Mouse (Mus musculus) thymus, adult 18-20 months (tissue): Measurements from ENCODE around the gene Slc51a.
A peak's percentile ranks its signal among the peaks of the same experiment; 100 is the strongest.
"Not testable (repeated sequence)": the region's sequence is repeated elsewhere in the genome, so short reads cannot be mapped to it uniquely, and the experiment has no call there.

Experiments
- DNase-seq, 2 experiments: peaks; one replicate each; pipeline ENCODE4 v3.0.0; 2022; ENCODE audit warnings: mixed read lengths in 2 of 2

The Slc51a gene

GRCm38 (mm10) chr16:32509066-32509942, 21.6 kb upstream of the Slc51a start:
- no peak for DNase-seq

DNA sequence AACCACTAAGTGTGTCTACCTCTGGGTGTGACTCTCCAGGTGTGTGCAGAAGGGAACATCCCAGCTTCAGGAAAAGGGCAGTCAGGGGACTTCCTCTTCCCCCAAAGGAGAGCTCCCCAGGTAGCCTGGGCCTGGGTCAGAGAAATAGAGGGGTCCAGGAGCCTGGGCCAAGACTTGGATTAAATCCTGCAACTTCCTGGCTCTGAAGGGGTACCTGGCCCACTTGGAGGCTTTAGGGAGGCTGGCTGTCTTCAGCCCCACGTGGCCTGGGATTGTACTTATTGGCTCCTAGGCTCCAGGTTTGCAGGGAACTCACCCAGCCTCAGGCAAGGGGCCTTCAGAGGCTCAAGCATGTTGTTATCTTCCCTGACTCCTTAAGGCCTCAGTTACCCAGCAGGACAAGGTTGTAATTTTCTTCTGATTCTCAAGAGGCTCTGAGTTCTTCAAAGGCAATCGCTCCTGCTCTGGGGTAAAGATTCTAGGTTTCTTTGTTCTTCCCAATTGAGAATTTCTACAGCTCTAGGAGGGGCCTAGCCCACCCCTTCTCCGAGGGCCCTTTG, 20.9 kb upstream of the Slc51a start:
- DNase-seq: no peak

DNA sequence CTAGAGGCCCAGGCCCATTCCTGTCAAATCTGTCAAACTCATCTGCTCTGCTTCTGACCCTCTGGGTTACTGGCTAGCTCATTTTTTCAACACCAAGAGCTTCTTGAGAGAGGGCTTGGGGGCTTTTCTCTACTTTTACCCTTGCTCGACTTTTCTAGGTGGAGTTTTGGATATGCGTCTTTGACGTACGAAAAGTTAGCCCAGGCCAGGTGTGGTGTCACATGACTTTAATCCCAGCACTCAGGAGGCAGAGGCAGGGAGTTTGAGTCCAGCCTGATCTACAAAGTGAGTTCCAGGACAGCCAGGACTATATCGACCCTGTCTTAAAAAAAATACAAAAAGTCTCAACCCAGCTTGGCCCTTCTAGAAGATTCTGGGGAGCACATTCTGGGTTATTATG, 20.4 kb upstream of the Slc51a start:
- no peak for DNase-seq

- DNase-seq: peak; percentile 57 to 59
Measured at GRCm38 (mm10) chr16:32507407-32507806, 19.7 kb upstream of the Slc51a start.

DNA sequence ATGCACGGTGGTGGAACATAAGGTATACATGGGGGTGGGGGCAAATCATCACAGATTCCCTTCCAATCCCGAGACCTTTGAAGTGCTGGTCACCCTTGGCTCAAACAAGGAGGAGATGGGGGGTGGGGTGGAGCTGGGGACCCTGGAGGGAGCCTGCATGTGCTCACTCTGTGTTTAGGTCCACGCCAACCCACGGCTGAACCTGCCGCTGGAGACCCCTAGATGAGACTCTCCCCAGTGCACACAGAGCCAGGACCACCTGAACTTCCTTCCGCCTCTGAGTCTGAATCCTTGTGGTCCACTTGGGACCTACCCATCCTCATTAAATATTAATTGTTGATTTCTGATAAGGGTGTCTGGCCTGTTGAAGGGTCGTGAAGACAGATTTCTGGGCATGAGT, 19.2 kb upstream of the Slc51a start:
- no peak for DNase-seq

DNA sequence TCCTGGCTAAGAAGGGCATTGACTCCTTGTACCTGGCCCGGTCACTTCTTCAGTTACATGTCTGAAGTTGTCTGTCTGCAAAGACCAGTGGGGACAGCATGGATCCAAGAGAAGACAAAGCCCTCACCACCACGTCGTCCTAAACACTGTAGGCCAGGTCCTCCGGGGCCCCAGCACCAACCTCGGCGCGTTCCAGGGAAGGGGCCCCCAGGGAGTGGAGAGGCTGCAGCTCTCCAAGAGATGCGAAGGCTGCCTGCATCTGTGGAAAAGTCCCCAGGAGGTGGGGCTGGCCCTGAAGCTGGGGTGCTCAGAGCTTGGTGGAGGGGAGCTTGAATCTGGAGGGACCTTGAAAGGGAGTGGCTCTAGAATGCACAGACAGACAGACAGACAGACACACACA, 18.6 kb upstream of the Slc51a start:
- no peak for DNase-seq

DNA sequence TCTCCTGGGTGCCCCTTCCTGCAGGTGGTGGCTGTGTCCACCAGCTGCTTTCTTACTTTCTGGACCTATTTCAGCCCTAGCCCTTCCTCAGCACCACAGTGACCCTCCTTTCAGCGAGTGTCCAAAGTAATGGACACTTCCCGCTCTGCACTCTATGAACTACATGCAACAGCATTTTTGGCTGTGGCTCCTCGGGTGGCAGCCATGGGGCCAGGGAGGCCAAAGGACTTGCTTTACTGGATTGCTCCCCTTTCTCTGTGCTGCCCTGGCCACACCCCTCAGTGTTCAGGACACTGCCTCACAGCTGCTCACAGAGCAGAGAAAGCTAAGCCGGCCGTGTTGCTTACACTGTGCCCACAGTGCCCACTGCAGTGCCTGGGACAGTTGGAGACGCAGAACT, 16.0 kb upstream of the Slc51a start:
- no peak for DNase-seq

- DNase-seq: no peak
Measured at GRCm38 (mm10) chr16:32502621-32503335, 15.1 kb upstream of the Slc51a start.

GRCm38 (mm10) chr16:32501459-32501858, 13.8 kb upstream of the Slc51a start:
- DNase-seq: no peak

DNA sequence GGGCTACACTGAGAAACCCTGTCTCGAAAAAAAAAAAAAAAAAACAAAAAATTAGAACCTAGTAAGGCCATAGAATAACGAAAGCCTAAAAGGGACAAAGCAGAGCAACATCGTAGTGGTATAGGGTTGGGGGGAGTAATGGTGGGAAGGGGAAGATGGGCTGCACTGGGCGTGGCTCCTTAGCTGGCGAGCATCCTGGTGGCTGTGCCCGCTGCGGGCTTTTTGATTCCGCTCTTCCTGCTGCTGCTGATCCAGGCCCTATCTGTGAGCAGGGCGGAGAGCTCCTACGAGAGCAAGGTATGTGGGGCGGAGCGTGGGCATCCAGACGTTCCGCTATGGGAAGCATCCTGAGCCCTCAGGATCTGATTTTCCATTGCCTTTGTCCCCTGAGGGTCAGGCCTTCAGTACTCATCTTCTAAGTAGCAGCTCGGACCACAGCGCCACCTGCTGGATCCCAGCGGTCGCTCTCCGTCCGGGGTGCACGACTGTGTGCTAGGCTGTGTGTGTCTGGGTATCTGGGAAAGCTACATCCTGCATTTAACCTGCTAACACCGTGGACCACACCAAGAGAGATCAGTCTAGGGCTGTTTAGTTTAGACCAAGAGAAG, 11.9 kb upstream of the Slc51a start:
- DNase-seq: peak; percentile 64 to 66

DNA sequence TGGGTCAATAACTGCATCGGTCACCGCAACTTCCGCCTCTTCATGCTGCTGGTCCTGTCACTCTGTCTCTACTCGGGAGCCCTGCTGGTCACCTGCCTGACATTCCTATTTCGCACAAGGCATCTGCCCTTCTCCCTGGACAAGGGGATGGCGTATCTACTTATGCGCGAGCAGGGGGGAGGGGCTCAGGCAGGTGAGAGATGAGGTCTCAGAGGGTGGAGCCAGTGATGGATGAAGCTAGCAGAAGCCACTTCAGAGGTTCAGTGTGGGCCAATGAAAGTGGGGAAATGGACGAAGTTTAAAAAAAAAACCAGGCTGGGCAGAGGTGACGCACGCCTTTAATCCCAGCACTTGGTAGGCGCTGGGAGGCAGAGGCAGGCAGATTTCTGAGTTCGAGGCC, 11.3 kb upstream of the Slc51a start:
- DNase-seq: no peak

GRCm38 (mm10) chr16:32495965-32496364, 8.3 kb upstream of the Slc51a start, which contains the start of gene Zdhhc19:
TSS of gene Zdhhc19 (plus strand) at chr16:32496265.
- DNase-seq: no peak

- not testable (repeated sequence) for DNase-seq
Measured at GRCm38 (mm10) chr16:32494371-32494770, 6.7 kb upstream of the Slc51a start.

- DNase-seq: no peak
Measured at GRCm38 (mm10) chr16:32488939-32489338, 1.3 kb upstream of the Slc51a start.

DNA sequence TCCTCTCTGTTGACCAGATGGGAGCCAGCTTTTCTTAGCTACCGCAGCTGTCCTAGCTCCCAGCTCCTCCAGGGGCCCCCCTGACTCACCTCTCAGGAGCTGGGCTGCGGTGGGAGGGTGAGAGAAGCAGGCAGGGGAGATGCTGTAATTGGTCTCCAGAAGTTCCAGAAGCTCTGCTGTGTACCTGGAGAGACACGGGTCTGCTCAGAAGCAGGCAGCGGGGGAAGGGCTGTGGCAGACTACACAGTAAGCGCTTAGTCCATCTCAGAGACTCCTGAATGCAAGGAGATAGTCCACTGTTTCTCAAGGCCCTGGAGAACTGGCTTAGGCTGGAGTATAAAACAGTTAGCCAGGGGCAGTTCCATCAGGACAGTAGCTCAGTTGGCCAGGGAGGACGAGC, 1.6 kb downstream of the Slc51a start:
- DNase-seq: no peak

- DNase-seq: no peak
Measured at GRCm38 (mm10) chr16:32485209-32485608, 2.5 kb downstream of the Slc51a start.

DNA sequence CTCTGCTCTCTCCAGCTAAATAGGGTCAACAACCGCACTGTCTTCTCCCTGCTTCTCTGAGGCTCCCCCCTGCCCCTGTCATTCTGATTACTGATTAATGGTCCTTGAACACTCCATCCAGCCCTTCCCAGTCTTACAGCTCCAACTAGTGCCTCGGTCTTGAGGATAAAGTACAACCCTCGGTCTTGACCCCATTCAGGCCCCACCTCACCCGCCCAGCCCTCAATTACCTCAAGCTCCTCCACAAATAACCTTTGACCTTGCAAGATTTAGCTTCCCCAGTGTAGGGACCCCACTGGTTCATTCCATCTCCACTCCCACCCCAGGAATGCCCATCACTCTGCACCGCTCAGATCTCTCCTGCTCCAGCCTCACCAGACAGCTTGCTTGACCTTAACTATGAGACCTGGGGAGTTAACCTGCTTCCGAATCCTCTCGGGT, 3.2 kb downstream of the Slc51a start:
- DNase-seq: no peak

GRCm38 (mm10) chr16:32479415-32479814, 8.3 kb downstream of the Slc51a start:
- DNase-seq: no peak

DNA sequence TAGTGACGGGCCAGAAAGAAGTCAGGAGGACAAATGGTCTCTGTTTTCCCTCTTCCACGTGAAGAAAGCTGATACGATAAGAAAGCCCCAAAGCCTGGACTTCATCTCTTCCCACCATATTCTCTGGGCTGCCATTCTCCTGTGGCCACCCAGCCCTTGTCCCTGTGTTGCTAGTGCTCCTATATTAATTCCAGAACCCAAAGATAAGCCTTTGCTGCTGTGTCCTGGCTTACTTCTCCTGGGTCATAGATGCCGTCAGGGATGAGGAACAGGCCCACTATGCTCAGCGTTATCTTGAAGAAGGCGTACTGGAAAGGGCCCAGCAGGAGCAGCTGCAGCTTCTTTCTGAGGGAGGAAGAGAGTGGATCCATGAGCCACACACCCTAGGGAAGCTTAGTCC, 10.4 kb downstream of the Slc51a start:
- DNase-seq: no peak

GRCm38 (mm10) chr16:32472276-32473015, 15.2 kb downstream of the Slc51a start:
- no peak for DNase-seq

GRCm38 (mm10) chr16:32469404-32470105, 18.1 kb downstream of the Slc51a start:
- no peak for DNase-seq

DNA sequence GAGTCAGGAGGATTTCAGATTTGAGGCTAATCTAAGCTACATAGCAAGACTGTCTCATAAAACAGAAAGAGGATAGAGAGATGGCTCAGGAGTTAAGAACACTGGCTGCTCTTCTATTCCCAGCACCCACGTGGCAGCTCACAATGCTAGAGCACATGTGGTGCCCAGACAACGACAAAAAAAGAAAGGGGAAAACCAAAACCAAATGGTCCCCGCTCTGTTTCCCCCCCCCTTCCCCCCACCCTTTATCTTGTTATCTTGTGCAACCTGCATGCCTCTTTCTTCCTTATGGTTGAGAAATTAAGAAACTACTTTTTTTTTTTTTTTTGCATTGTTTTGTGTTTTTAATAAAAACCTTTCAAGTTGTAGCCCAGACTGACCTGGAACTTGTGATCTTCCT, 19.2 kb downstream of the Slc51a start:
- no peak for DNase-seq
